Mouse (Mus musculus) kidney, embryonic 16.5 days (tissue): ENCODE results near the gene Dppa2. TPM values are rescaled to one million over a fixed set of nuclear protein-coding genes. Genes with fewer than 3 reads are reported as not detected.

Experiments
- ATAC-seq: fragments of 200-750 bp; cut with Nextera tagmentation; 2 replicates; pipeline ENCODE4 v1.8.0; 2017; ENCODE audit warnings: moderate TSS enrichment; ENCODE audit not compliant: low FRiP score, low TSS enrichment
- H3K27ac ChIP-seq: fragments of 300-500 bp; sonication (generic); 2 replicates; pipeline ENCODE4 v1.5.1; 2014; ENCODE audit warnings: low read length
- H3K27me3 ChIP-seq: fragments of 300-500 bp; sonication (generic); 2 replicates; pipeline ENCODE4 v1.6.1; 2014; ENCODE audit warnings: low read length, control low read depth, mixed read lengths; ENCODE audit not compliant: insufficient read depth
- H3K36me3 ChIP-seq: fragments of 300-500 bp; sonication (generic); 2 replicates; pipeline ENCODE4 v1.6.1; 2014; ENCODE audit warnings: low read length, control low read depth, mixed read lengths; ENCODE audit not compliant: insufficient read depth
- H3K4me1 ChIP-seq: fragments of 300-500 bp; sonication (generic); 2 replicates; pipeline ENCODE4 v1.6.1; 2014; ENCODE audit warnings: low read length, control low read depth, mixed read lengths; ENCODE audit not compliant: insufficient read depth
- H3K4me2 ChIP-seq: fragments of 300-500 bp; sonication (generic); replicated peaks from 2 replicates; pipeline ENCODE4 v1.6.1; 2014; ENCODE audit warnings: low read depth, low read length
- H3K4me3 ChIP-seq: fragments of 300-500 bp; sonication (generic); 2 replicates; pipeline ENCODE4 v1.5.1; 2014; ENCODE audit warnings: mild to moderate bottlenecking, low read length
- H3K9ac ChIP-seq: fragments of 300-500 bp; sonication (generic); replicated peaks from 2 replicates; pipeline ENCODE4 v1.6.1; 2014; ENCODE audit warnings: low read length
- H3K9me3 ChIP-seq: fragments of 300-500 bp; sonication (generic); 2 replicates; pipeline ENCODE4 v1.6.1; 2016; ENCODE audit warnings: low read length, control low read depth
- WGBS: fragments of 180-500 bp; shearing (Covaris S2); extraction: QIAGEN DNeasy Blood & Tissue Kit; methylation state at CpG from one replicate; pipeline ENCODE4 v1.1.7; 2014; 5-methylcytosine and 5-hydroxymethylcytosine counted together
- polyA plus RNA-seq: library from polyadenylated mRNA; unstranded; fragments of >200 nt; fragmentation: Nextera tagmentation; extraction: Ambion mirVana; gene quantifications from 2 replicates; pipeline ENCODE4 v1.2.1, GENCODE M21; 2015

Gene Dppa2
- polyA plus RNA-seq, result not detected in 2 replicates

DNA sequence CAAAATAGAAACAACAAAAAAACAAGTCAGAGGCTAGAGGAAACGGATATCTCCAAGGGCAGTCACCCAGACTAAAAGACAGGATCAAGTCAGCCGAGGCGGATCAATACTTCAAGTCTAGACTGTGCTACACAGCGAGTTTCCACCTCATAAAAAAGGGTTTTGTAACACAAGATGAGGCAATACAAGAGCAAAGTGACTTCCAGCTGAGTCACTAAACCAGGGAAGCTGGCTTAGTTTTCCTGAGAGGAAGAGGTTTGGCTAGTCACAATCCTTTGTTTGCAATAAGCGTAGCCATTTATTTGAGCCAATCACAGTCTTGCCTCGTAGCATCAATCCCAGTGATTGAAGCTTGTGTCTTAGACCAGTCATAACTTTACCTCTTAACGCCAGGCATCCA is at the start of gene Dppa2:
Gene Dppa2, plus strand, starts transcription at position 400 of the 400 bp plus-strand sequence.
- Histone ChIP-seq H3K27ac (no peak within 1 kb of the TSS), H3K4me2 (no peak within 1 kb of the TSS)

DNA sequence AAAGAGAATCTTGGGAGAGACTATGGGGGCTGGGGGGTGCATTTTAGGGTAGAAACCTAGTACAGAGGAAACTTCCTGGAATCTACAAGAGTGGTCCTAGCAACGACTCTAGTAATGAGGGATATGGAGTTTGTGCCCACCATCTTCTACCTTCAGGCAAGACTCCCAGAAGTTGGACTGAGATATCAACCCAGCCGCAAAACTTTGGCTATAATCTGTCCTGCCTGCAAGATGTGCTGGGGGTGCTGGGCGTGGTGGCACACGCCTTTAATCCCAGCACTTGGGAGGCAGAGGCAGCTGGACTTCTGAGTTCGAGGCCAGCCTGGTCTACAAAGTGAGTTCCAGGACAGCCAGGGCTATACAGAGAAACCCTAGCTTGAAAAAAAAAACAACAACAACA is 49.1 kb upstream of the Dppa2 start:
- no peak overlapping the region for H3K27ac ChIP-seq
- ATAC-seq, result no peak
- WGBS, result 86% methylated on average over 5 of the region's 5 CpGs
- H3K9ac ChIP-seq, result no peak overlapping the region
- no peaks in the 10 kb centered on the region for H3K9me3 ChIP-seq
- no peaks in the 10 kb centered on the region for H3K4me1 ChIP-seq
- H3K36me3 ChIP-seq, result no peaks in the 10 kb centered on the region
- no peak overlapping the region for H3K4me3 ChIP-seq
- no peak overlapping the region for H3K4me2 ChIP-seq
- no peaks in the 10 kb centered on the region for H3K27me3 ChIP-seq

More for the DNA sequence above, at the start of gene Dppa2:
- H3K9me3 ChIP-seq, result no peaks in the 10 kb centered on the region
- H3K4me1 ChIP-seq, result no peaks in the 10 kb centered on the region
- no peaks in the 10 kb centered on the region for H3K27me3 ChIP-seq
- H3K36me3 ChIP-seq, result no peaks in the 10 kb centered on the region
- no peak for ATAC-seq
- H3K9ac ChIP-seq, result no peak within 1 kb of the TSS
- 67% methylated on average over 7 of the region's 7 CpGs for WGBS
- H3K4me3 ChIP-seq, result no peak within 1 kb of the TSS

DNA sequence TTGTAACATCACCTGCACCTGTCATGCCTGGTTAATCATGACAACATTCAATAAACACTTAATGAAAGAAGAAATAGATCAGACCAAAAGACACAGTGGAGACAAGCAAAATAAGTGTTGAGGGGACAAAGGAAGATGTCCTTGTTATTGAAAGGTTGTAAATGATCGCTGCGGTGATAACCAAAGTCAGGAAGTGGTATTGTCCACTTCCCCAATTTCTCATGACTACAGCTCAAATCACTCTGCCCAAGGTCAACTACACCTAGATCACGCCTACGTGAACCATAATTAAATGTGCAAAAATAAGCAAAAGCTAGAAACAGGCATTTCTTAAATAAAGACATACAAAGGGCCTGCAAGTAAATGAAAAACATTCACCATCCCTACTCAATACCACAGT is 44.2 kb upstream of the Dppa2 start:
- H3K4me2 ChIP-seq, result no peak overlapping the region
- no peak for ATAC-seq
- H3K27me3 ChIP-seq, result no peaks in the 10 kb centered on the region
- no peak overlapping the region for H3K9ac ChIP-seq
- no peaks in the 10 kb centered on the region for H3K4me1 ChIP-seq
- no peaks in the 10 kb centered on the region for H3K36me3 ChIP-seq
- 90% methylated on average over 4 of the region's 4 CpGs for WGBS
- no peak overlapping the region for H3K4me3 ChIP-seq
- no peaks in the 10 kb centered on the region for H3K9me3 ChIP-seq
- no peak overlapping the region for H3K27ac ChIP-seq

DNA sequence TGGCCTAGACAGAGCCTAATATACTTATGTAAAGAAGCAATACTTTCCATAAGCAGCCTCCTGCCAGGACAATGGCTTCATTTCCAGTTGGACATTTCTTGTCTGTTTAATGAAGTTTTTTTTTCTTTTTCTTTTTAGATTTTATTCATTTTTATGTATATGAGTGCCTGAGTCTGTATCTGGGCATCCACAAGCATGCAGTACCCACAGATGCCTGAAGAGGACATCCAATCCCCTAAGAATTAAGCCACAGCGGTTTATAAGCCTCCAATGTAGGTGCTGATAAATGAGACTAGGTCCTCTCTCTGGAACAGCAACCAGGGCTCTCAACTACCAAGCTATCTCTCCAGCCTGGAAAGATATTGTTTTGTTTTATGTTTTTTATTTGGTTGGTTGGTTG is 40.8 kb upstream of the Dppa2 start:
- 80% methylated on average over 1 of the region's 1 CpGs for WGBS
- Histone ChIP-seq H3K9ac (no peak overlapping the region), H3K27me3 (no peaks in the 10 kb centered on the region), H3K36me3 (no peaks in the 10 kb centered on the region), H3K4me2 (no peak overlapping the region), H3K27ac (no peak overlapping the region), H3K4me3 (no peak overlapping the region), H3K9me3 (no peaks in the 10 kb centered on the region), H3K4me1 (no peaks in the 10 kb centered on the region)
- ATAC-seq, result no peak

DNA sequence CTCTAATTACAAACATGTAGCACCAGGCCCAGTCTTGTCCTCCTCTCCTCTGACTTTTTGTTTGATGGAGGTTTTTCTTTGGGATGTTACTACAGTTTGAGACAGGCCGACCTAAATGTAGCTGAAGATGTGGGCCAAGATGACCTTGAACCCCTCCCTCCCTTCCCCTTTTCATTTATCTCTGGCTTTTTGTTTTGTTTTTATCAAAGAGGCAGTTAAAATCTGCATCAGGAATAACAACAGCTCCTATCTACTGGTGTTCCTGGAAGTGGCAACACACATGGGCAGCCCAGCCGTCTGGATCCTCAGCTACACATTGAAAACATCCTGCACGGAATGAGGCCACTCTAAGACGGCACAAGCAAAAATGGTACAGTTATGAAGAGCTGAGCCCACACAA is 37.9 kb upstream of the Dppa2 start:
- no peak overlapping the region for H3K4me2 ChIP-seq
- no peak overlapping the region for H3K9ac ChIP-seq
- H3K4me1 ChIP-seq, result no peaks in the 10 kb centered on the region
- H3K27me3 ChIP-seq, result no peaks in the 10 kb centered on the region
- H3K4me3 ChIP-seq, result no peak overlapping the region
- H3K27ac ChIP-seq, result no peak overlapping the region
- no peaks in the 10 kb centered on the region for H3K36me3 ChIP-seq
- no peak for ATAC-seq
- 81% methylated on average over 4 of the region's 4 CpGs for WGBS
- no peaks in the 10 kb centered on the region for H3K9me3 ChIP-seq

DNA sequence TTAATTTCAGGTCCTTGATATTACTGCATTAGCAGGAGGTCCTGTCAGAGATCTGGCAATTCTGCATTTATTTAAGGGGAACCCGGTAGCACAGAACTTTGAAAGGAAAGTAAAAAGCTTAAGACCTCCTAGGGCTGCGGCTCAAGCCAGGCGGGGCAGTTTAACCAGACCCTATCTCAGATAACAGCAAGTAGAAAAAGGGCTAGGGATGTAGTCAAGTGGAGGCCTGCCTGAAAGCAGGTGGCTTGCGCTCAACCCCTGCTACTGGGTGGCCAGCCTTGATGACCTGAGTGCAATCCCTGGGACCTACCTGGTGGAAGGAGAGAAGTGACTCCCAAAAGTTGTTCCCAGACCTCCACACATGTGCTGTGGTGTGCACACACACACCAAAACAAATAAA is 26.8 kb upstream of the Dppa2 start:
- H3K9ac ChIP-seq, result no peak overlapping the region
- ATAC-seq, result no peak
- H3K9me3 ChIP-seq, result no peaks in the 10 kb centered on the region
- no peak overlapping the region for H3K4me2 ChIP-seq
- no peaks in the 10 kb centered on the region for H3K36me3 ChIP-seq
- WGBS, result 86% methylated on average over 4 of the region's 4 CpGs
- H3K27me3 ChIP-seq, result no peaks in the 10 kb centered on the region
- H3K4me1 ChIP-seq, result no peaks in the 10 kb centered on the region
- H3K27ac ChIP-seq, result no peak overlapping the region
- H3K4me3 ChIP-seq, result no peak overlapping the region

DNA sequence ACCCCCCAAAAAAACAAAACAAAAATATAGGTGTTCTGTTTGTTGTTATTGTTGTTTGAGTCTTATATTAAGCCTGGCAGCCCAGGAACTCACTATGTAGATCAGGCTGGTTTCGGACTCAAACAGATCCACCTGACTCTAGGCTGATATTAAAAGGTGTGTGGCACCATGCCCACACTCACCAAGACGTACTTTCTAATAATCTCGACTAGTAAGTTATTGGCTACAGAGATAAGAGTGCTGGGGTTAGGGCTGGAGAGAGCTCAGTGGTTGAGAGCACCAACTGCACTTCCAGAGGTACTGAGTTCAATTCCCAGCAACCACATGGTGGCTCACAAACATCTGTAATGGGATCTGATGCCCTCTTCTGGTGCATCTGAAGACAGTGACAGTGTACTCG is 22.8 kb upstream of the Dppa2 start:
- no peak for ATAC-seq
- WGBS, result 93% methylated on average over 4 of the region's 4 CpGs
- H3K27ac ChIP-seq, result no peak overlapping the region
- H3K9ac ChIP-seq, result no peak overlapping the region
- H3K36me3 ChIP-seq, result no peaks in the 10 kb centered on the region
- H3K4me1 ChIP-seq, result no peaks in the 10 kb centered on the region
- no peak overlapping the region for H3K4me2 ChIP-seq
- no peak overlapping the region for H3K4me3 ChIP-seq
- H3K27me3 ChIP-seq, result no peaks in the 10 kb centered on the region
- H3K9me3 ChIP-seq, result no peaks in the 10 kb centered on the region

DNA sequence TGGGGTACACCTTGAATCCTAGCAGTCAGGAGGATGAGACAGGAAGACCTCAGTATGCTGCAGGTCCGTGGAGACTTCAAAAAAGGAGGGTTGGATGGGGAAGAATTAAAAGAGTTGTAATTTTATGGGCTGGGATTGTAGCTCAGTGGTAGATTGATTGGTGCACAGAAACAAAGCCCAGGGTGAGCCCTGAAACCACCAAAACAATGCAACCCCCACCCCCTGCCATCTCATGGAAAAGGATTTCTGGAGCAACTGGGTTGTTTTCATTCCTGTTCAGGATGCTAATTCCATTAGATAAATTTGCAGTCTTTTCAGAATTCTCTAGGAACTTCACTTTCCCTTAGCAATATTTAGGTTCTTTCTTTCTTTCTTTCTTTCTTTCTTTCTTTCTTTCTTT is 20.9 kb upstream of the Dppa2 start:
- Histone ChIP-seq H3K4me3 (no peak overlapping the region), H3K36me3 (no peaks in the 10 kb centered on the region), H3K9me3 (no peaks in the 10 kb centered on the region), H3K9ac (no peak overlapping the region), H3K27me3 (no peaks in the 10 kb centered on the region), H3K27ac (no peak overlapping the region), H3K4me2 (no peak overlapping the region), H3K4me1 (no peaks in the 10 kb centered on the region)
- ATAC-seq, result no peak
- 72% methylated on average over 1 of the region's 1 CpGs for WGBS

DNA sequence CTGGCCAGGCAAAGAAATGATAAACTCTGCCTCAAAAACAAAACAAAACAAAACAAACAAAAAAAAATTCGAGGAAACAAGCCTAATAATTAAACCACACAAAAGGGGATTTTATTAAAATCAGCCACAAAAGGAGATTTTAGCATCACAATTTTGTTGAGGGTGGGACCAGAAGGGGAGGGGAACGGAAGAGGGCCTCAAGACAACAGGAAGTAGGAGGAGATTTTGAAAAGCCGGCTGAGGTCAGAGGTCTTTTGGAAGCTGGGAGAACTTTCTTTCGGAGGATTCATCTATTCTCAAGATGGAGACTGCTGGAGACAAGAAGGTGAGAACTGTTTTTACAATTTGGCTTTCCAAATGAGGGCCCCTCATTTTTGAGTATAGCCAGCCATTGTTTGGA is 20.2 kb upstream of the Dppa2 start, which contains the start of gene Dppa4:
Gene Dppa4, plus strand, starts transcription at position 217 of the 400 bp plus-strand sequence.
- Histone ChIP-seq H3K9me3 (no peaks in the 10 kb centered on the region), H3K9ac (no peak within 1 kb of the TSS), H3K4me2 (no peak within 1 kb of the TSS), H3K27me3 (no peaks in the 10 kb centered on the region), H3K4me3 (no peak within 1 kb of the TSS), H3K36me3 (no peaks in the 10 kb centered on the region), H3K27ac (no peak within 1 kb of the TSS), H3K4me1 (no peaks in the 10 kb centered on the region)
- no peak for ATAC-seq
- WGBS, result 79% methylated on average over 4 of the region's 4 CpGs

DNA sequence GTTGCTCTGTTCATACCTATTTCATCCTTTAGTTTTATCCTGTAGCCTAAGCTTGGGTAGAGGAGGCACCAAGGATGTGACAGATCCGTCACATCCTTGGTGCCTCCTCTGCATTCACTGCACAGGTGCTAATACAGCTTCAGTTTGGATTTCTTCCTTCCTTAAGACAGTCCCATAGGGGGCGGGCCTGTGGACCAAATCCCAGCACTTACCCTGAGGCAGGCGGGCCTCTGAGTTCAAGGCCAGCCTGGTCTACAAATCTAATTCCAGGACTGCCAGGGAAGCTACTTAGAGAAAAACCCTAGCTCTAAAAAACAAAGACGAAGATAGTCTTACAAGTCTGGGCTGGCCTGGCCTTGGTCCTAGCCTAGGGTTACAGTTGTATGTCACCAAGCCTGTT is 18.2 kb upstream of the Dppa2 start:
- no peak overlapping the region for H3K9ac ChIP-seq
- no peak overlapping the region for H3K4me2 ChIP-seq
- H3K4me3 ChIP-seq, result no peak overlapping the region
- no peak for ATAC-seq
- WGBS, result 92% methylated on average over 4 of the region's 4 CpGs
- H3K27me3 ChIP-seq, result no peaks in the 10 kb centered on the region
- H3K36me3 ChIP-seq, result no peaks in the 10 kb centered on the region
- no peaks in the 10 kb centered on the region for H3K9me3 ChIP-seq
- no peak overlapping the region for H3K27ac ChIP-seq
- no peaks in the 10 kb centered on the region for H3K4me1 ChIP-seq
